Mouse (Mus musculus) effector memory CD4-positive, alpha-beta T cell, adult 5 months (primary cell): ENCODE measurements around the gene Spata18. TPM values are rescaled to one million over a fixed set of nuclear protein-coding genes. Genes with fewer than 3 reads are reported as not detected.

ENCODE experiments used
- polyA plus RNA-seq: library from polyadenylated mRNA; unstranded; fragments of 100-300 nt; shearing (Covaris generic); gene quantifications from one replicate; pipeline ENCODE4 v1.2.1, GENCODE M21; 2017

Gene Spata18
- not detected for polyA plus RNA-seq

DNA sequence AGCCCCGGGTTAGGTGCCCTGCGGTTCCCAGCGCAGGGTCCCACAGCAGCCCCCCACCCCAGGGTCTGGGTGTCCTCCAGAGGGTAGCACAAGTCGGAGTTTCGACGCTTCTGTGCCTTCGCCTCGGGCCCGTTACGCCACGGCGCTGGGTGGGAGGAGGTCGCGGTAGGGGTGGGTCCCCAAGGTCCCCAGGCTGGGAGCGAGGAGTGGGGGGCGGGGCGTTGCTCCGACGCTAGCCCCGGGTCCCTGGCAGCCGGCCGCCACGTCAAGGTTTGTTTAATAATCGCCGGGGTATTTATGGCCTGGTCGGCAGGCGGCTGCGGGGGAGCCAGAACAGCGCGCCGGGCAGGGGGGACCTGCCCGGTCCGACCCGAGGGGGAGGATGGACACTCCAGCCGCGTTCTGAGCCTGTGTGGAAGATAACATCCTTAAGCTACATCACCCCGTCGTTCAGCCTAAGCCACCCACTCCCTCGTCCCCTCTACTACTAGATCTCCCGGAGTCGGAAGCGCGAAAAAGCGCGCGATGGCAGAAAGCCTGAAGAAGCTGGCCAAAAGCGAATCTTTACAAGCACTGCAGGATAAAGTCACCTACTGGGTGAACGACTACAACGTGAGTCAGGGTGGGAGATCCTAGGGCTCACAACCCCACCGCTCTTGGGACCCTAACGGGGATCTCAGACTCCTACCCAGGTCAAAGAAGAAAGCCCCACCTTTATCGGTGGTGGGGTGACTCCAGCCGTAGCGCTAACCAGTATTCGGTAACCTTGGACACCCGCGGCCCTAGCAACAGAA lies at the start of gene Spata18:
TSS of gene Spata18 (plus strand) at position 319 of the 794 bp plus-strand sequence.

GRCm38 (mm10) chr5:73632291-73632690 lies 18.9 kb upstream of the Spata18 start, which contains the start of gene Lrrc66:
Lrrc66 (minus strand) TSS chr5:73632526.

GRCm38 (mm10) chr5:73647261-73647900 lies 3.8 kb upstream of the Spata18 start, which contains the start of gene Sgcb:
Sgcb (minus strand) TSS chr5:73647790.

Other genes starting within 250 kb of the Spata18 start
- not detected for gene Cwh43, start 245.3 kb upstream of the Spata18 start, polyA plus RNA-seq
- 22.4 TPM for gene Dcun1d4, start 170.4 kb upstream of the Spata18 start, polyA plus RNA-seq
- gene Lrrc66, start 18.9 kb upstream of the Spata18 start, polyA plus RNA-seq = not detected
- 7.3 TPM for gene Sgcb, start 3.6 kb upstream of the Spata18 start, polyA plus RNA-seq